Comparison of ENCODE assay signal across 8 mouse cellular contexts in the genomic region with DNA sequence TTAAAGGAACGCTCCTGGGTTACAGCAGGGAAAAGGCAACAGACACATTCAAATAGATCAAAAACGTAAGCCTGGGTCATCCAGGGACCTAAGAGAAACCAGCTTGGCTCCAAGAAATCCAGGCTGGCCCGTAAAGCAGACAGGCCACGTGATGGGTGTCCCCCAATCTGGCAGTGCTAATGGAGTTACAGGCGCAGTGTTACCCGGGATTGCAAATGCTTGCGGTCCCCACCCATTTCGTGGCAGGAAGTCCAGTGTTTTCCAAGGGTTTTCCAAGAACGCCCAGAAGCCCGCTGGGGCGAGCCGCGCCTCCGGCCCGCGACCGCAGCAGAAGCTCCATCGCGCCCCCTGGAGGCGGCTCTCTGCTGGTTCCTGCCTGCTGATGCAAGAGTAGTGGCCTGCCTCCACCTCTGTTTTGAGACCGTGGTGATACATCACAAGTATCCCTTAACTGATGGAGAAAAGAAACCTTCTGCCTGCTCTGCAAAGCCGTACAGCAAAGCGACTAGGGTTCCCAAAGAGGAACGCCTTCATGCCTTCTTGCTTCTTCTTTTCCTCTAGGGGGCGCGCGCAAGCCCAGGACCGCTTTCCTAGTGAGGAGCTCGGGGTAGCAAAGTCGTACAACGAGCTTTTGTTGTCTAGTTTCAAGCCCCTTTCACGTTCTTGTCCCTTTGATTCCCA. TPM values are rescaled to one million over a fixed set of nuclear protein-coding genes. Genes with fewer than 3 reads are reported as not detected.
A peak's percentile ranks its signal among the peaks of the same experiment; 100 is the strongest.
DNase-seq lines count a peak whose midpoint lies in the region; ATAC-seq and TF ChIP-seq lines count a peak whose summit lies in the region.

No protein-coding gene starts in this region.

- peak overlapping the region; percentile 92 for H3K27ac ChIP-seq in embryonic fibroblast, embryonic 13.5 days (ENCODE audit: insufficient read depth, low read length)
- H3K27ac ChIP-seq in heart, embryonic 11.5 days (ENCODE audit: low read depth, low read length): peak overlapping the region; percentile 70
- peak overlapping the region; percentile 43; the same call in 1 of the 2 replicates for H3K27ac ChIP-seq in kidney, embryonic 14.5 days (ENCODE audit: low read depth, low read length)
- peak overlapping the region; percentile 84 for H3K27ac ChIP-seq in limb, embryonic 13.5 days
- H3K27ac ChIP-seq in midbrain, embryonic 16.5 days (ENCODE audit: low read length): peak overlapping the region; percentile 61; the same call in 1 of the 2 replicates
- peak overlapping the region; percentile 83 for H3K27ac ChIP-seq in stomach, embryonic 14.5 days (ENCODE audit: low read length)

- H3K4me2 ChIP-seq in heart, embryonic 11.5 days: peak overlapping the region; percentile 62
- peak overlapping the region; percentile 27 for H3K4me2 ChIP-seq in kidney, embryonic 14.5 days (replicated peaks; ENCODE audit: low read depth, low read length)
- peak overlapping the region; percentile 61 for H3K4me2 ChIP-seq in limb, embryonic 13.5 days (replicated peaks)
- H3K4me2 ChIP-seq in midbrain, embryonic 16.5 days (ENCODE audit: low read length): peak overlapping the region; percentile 77
- peak overlapping the region; percentile 39 for H3K4me2 ChIP-seq in stomach, embryonic 14.5 days (replicated peaks; ENCODE audit: low read depth, low read length)

- peak; percentile 22 to 24 for DNase-seq in B cell, adult 2 months
- DNase-seq in brain, embryonic 14.5 days (ENCODE audit: low read depth): peak; percentile 91

- H3K9ac ChIP-seq in heart, embryonic 11.5 days (ENCODE audit: low read depth, low read length): peak overlapping the region; percentile 63
- peak overlapping the region; percentile 35; the same call in 1 of the 2 replicates for H3K9ac ChIP-seq in kidney, embryonic 14.5 days (ENCODE audit: low read depth, low read length)
- H3K9ac ChIP-seq in limb, embryonic 13.5 days: peak overlapping the region; percentile 35
- peak overlapping the region; percentile 56 for H3K9ac ChIP-seq in midbrain, embryonic 16.5 days (ENCODE audit: low read depth, low read length)
- peak overlapping the region; percentile 31; the same call in 1 of the 2 replicates for H3K9ac ChIP-seq in stomach, embryonic 14.5 days (replicated peaks; ENCODE audit: low read depth, low read length)

- H3K4me3 ChIP-seq in embryonic fibroblast, embryonic 13.5 days (ENCODE audit: insufficient read depth, low read length): no peak overlapping the region
- peak overlapping the region; percentile 30 for H3K4me3 ChIP-seq in heart, embryonic 11.5 days (ENCODE audit: low read depth, low read length)
- peak overlapping the region; percentile 7 for H3K4me3 ChIP-seq in kidney, embryonic 14.5 days (ENCODE audit: low read length)
- H3K4me3 ChIP-seq in limb, embryonic 13.5 days: peak overlapping the region; percentile 26
- peak overlapping the region; percentile 42 for H3K4me3 ChIP-seq in midbrain, embryonic 16.5 days (ENCODE audit: low read depth, low read length)
- peak overlapping the region; percentile 15; the same call in 1 of the 2 replicates for H3K4me3 ChIP-seq in stomach, embryonic 14.5 days (ENCODE audit: low read depth, low read length)

- H3K9me3 ChIP-seq in heart, embryonic 11.5 days (replicated peaks; ENCODE audit: control insufficient read depth, low read length): no peaks in the 10 kb centered on the region
- H3K9me3 ChIP-seq in kidney, embryonic 14.5 days (ENCODE audit: control insufficient read depth, low read length): no peaks in the 10 kb centered on the region
- no peaks in the 10 kb centered on the region for H3K9me3 ChIP-seq in limb, embryonic 13.5 days
- no peaks in the 10 kb centered on the region for H3K9me3 ChIP-seq in midbrain, embryonic 16.5 days (replicated peaks; ENCODE audit: control insufficient read depth, low read length, poor library complexity, severe bottlenecking)
- no peaks in the 10 kb centered on the region for H3K9me3 ChIP-seq in stomach, embryonic 14.5 days (ENCODE audit: control insufficient read depth, low read depth, low read length)

- H3K27me3 ChIP-seq in heart, embryonic 11.5 days (ENCODE audit: control insufficient read depth, insufficient read depth, low read length): no peaks in the 10 kb centered on the region
- H3K27me3 ChIP-seq in kidney, embryonic 14.5 days (ENCODE audit: control insufficient read depth, insufficient read depth, low read length): no peaks in the 10 kb centered on the region
- no peaks in the 10 kb centered on the region for H3K27me3 ChIP-seq in limb, embryonic 13.5 days
- no peaks in the 10 kb centered on the region for H3K27me3 ChIP-seq in midbrain, embryonic 16.5 days (ENCODE audit: control insufficient read depth, insufficient read depth, low read depth, low read length)
- H3K27me3 ChIP-seq in stomach, embryonic 14.5 days (ENCODE audit: control insufficient read depth, insufficient read depth, low read length): no peaks in the 10 kb centered on the region

- H3K36me3 ChIP-seq in heart, embryonic 11.5 days (ENCODE audit: control insufficient read depth, insufficient read depth, low read length): no peaks in the 10 kb centered on the region
- H3K36me3 ChIP-seq in kidney, embryonic 14.5 days (ENCODE audit: control insufficient read depth, insufficient read depth, low read length): no peaks in the 10 kb centered on the region
- H3K36me3 ChIP-seq in limb, embryonic 13.5 days: no peaks in the 10 kb centered on the region
- no peaks in the 10 kb centered on the region for H3K36me3 ChIP-seq in midbrain, embryonic 16.5 days (ENCODE audit: control insufficient read depth, insufficient read depth, low read length)
- H3K36me3 ChIP-seq in stomach, embryonic 14.5 days (ENCODE audit: control insufficient read depth, insufficient read depth, low read length): no peaks in the 10 kb centered on the region

- peak; percentile 76 for ATAC-seq in heart, embryonic 11.5 days (replicated peaks; ENCODE audit: insufficient number of reproducible peaks, low FRiP score, low TSS enrichment)
- ATAC-seq in kidney, embryonic 14.5 days (ENCODE audit: low FRiP score, low TSS enrichment): peak; percentile 85
- ATAC-seq in limb, embryonic 13.5 days (ENCODE audit: low FRiP score, low read depth): peak; percentile 86
- ATAC-seq in midbrain, embryonic 16.5 days: peak; percentile 54
- ATAC-seq in stomach, embryonic 14.5 days (ENCODE audit: insufficient number of reproducible peaks, insufficient read depth, low FRiP score, low read depth): peak; percentile 87

- 2% methylated on average over 32 of the region's 32 CpGs for WGBS in heart, embryonic 11.5 days (ENCODE audit: insufficient replicate concordance)
- 2% methylated on average over 32 of the region's 32 CpGs for WGBS in kidney, embryonic 14.5 days
- under 1% methylated on average over 32 of the region's 32 CpGs for WGBS in limb, embryonic 13.5 days
- WGBS in midbrain, embryonic 16.5 days: under 1% methylated on average over 32 of the region's 32 CpGs
- 1% methylated on average over 32 of the region's 32 CpGs for WGBS in stomach, embryonic 14.5 days

- 0 out of 2 replicates have a peak, but pooled peaks cover 6% of the 10 kb centered on the region for H3K4me1 ChIP-seq in embryonic fibroblast, embryonic 13.5 days (ENCODE audit: control insufficient read depth, insufficient read depth, low read length)
- H3K4me1 ChIP-seq in heart, embryonic 11.5 days (ENCODE audit: control insufficient read depth, insufficient read depth, low read length): peaks cover 12% of the 10 kb centered on the region
- no peaks in the 10 kb centered on the region for H3K4me1 ChIP-seq in kidney, embryonic 14.5 days (ENCODE audit: control insufficient read depth, insufficient read depth, low read length)
- peaks cover 28% of the 10 kb centered on the region for H3K4me1 ChIP-seq in limb, embryonic 13.5 days
- H3K4me1 ChIP-seq in midbrain, embryonic 16.5 days (ENCODE audit: control insufficient read depth, insufficient read depth, low read length): peaks cover 4% of the 10 kb centered on the region; the same call in 1 of the 2 replicates
- H3K4me1 ChIP-seq in stomach, embryonic 14.5 days (ENCODE audit: control insufficient read depth, insufficient read depth, low read length): peaks cover 14% of the 10 kb centered on the region; the same call in 1 of the 2 replicates

- 0 out of 2 replicates have a peak, but pooled peaks have one; percentile 30 for TF ChIP-seq POLR2A in brain, embryonic 14.5 days (IDR thresholded peaks at IDR 0.05; ENCODE audit: borderline replicate concordance, extremely low read depth, insufficient read depth, insufficient read length, poor library complexity, severe bottlenecking)
- peak; percentile 64 for TF ChIP-seq POLR2A in embryonic fibroblast, embryonic 13.5 days (IDR thresholded peaks at IDR 0.05; ENCODE audit: low read depth, low read length)

- TF ChIP-seq CTCF in brain, embryonic 14.5 days (IDR thresholded peaks at IDR 0.05; ENCODE audit: borderline replicate concordance, extremely low read depth, insufficient read depth, insufficient read length): peak; percentile 62
- TF ChIP-seq CTCF in embryonic fibroblast, embryonic 13.5 days (IDR thresholded peaks at IDR 0.05; ENCODE audit: borderline replicate concordance, insufficient read depth, low read length): peak; percentile 58

RNA-seq across cellular contexts. Expression of a gene that starts 29.6 kb away (rescaled TPM):
- 315 and 367 TPM in 2 replicates for polyA plus RNA-seq in brain, embryonic 14.5 days (2012; rRNA removed)
- 228 and 253 TPM in 2 replicates for polyA plus RNA-seq in embryonic fibroblast, embryonic 13.5 days (2011; ENCODE audit: insufficient read length, low read depth, missing spikeins)
- 81.1 and 81.5 TPM in 2 replicates for polyA plus RNA-seq in heart, embryonic 11.5 days (2014; fragmentation: Nextera tagmentation; extraction: Ambion mirVana)
- 57.6 and 64.6 TPM in 2 replicates for polyA plus RNA-seq in kidney, embryonic 14.5 days (2014; fragmentation: Nextera tagmentation; extraction: Ambion mirVana)
- 78.4 and 83.1 TPM in 2 replicates for polyA plus RNA-seq in limb, embryonic 13.5 days (2015; fragmentation: Nextera tagmentation; extraction: Ambion mirVana)
- polyA plus RNA-seq in midbrain, embryonic 16.5 days (2015; fragmentation: Nextera tagmentation; extraction: Ambion mirVana): 165 and 177 TPM in 2 replicates
- polyA plus RNA-seq in stomach, embryonic 14.5 days (2014; fragmentation: Nextera tagmentation; extraction: Ambion mirVana): 90.5 and 93.7 TPM in 2 replicates

Comparison
In these comparisons a context has a peak if more than half of its experiments do, and no peak if none do; other contexts are left out.
1. H3K4me2 ChIP-seq: peak in every context shown above with its lines; median percentile 77 in midbrain, embryonic 16.5 days; 62 in heart, embryonic 11.5 days; 61 in limb, embryonic 13.5 days; 39 in stomach, embryonic 14.5 days; 27 in kidney, embryonic 14.5 days.